ENCODE assay signal across 20 mouse cellular contexts in the genomic region with DNA sequence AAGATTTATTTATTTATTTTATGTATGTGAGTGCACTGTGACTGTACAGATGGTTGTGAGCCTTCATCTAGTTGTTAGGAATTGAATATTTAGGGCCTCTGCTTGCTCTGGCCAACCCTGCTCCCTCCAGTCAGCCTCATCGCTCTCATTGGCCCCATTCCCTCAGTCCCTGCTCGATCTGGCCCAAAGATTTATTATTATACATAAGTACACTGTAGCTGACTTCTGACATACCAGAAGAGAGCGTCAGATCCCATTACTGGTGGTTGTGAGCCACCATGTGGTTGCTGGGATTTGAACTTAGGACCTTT. TPM values are rescaled to one million over a fixed set of nuclear protein-coding genes. Genes with fewer than 3 reads are reported as not detected.
A peak's percentile ranks its signal among the peaks of the same experiment; 100 is the strongest.
DNase-seq lines count a peak whose midpoint lies in the region; ATAC-seq and TF ChIP-seq lines count a peak whose summit lies in the region.
"Had no signal": no experiment of that assay in that cellular context is flagged by ENCODE, and none has a peak within 500 bp of the region (broad histone marks: within the 10 kb centered on the region; RNA-seq: fewer than 3 reads in every experiment).

No protein-coding gene starts in this region.

- H3K9ac ChIP-seq in forebrain, embryonic 13.5 days = no peak overlapping the region
- no peak overlapping the region for H3K9ac ChIP-seq in lung, embryonic 14.5 days
- no peak overlapping the region for H3K9ac ChIP-seq in hindbrain, postnatal 0 days (replicated peaks; ENCODE audit: low read length)
- H3K9ac ChIP-seq in stomach, postnatal 0 days (ENCODE audit: low read length) = no peak overlapping the region
- H3K9ac ChIP-seq: liver, embryonic 12.5 days had no signal

- no peaks in the 10 kb centered on the region for H3K27me3 ChIP-seq in forebrain, embryonic 10.5 days (ENCODE audit: poor library complexity, severe bottlenecking)
- no peaks in the 10 kb centered on the region for H3K27me3 ChIP-seq in forebrain, embryonic 13.5 days
- H3K27me3 ChIP-seq in lung, embryonic 14.5 days (ENCODE audit: insufficient read depth, low read length) = no peaks in the 10 kb centered on the region
- H3K27me3 ChIP-seq in hindbrain, postnatal 0 days (ENCODE audit: insufficient read depth, low read length) = no peaks in the 10 kb centered on the region
- H3K27me3 ChIP-seq in stomach, postnatal 0 days (ENCODE audit: control insufficient read depth, insufficient read depth, low read length) = no peaks in the 10 kb centered on the region
- H3K27me3 ChIP-seq: liver, embryonic 12.5 days had no signal

- no peak for TF ChIP-seq EP300 in stomach, postnatal 0 days (optimal IDR thresholded peaks at IDR 0.05)

- no peak overlapping the region for H3K4me2 ChIP-seq in forebrain, embryonic 13.5 days
- no peak overlapping the region for H3K4me2 ChIP-seq in lung, embryonic 14.5 days
- no peak overlapping the region for H3K4me2 ChIP-seq in hindbrain, postnatal 0 days (ENCODE audit: low read depth, low read length)
- H3K4me2 ChIP-seq in stomach, postnatal 0 days (replicated peaks; ENCODE audit: low read depth) = no peak overlapping the region
- H3K4me2 ChIP-seq: liver, embryonic 12.5 days had no signal

- no peak for TF ChIP-seq CTCF in lung, embryonic 14.5 days (IDR thresholded peaks at IDR 0.05; ENCODE audit: low read depth)
- TF ChIP-seq CTCF in hindbrain, postnatal 0 days (IDR thresholded peaks at IDR 0.05; ENCODE audit: low read depth) = no peak
- peak; percentile 19 for TF ChIP-seq CTCF in stomach, postnatal 0 days (IDR thresholded peaks at IDR 0.05; ENCODE audit: low read depth)

- no peak for DNase-seq in forebrain, embryonic 10.5 days (ENCODE audit: extremely low spot score, low spot score)
- no peak for DNase-seq in lung, embryonic 14.5 days
- no peak for DNase-seq in lung, postnatal 14 days
- DNase-seq in hindbrain, postnatal 0 days (ENCODE audit: low spot score) = no peak
- no peak for DNase-seq in stomach, postnatal 0 days (ENCODE audit: low spot score)
- DNase-seq in heart, adult 9 months (ENCODE audit: low spot score in 2 of 2) = no peak
- no peak for DNase-seq in MN1 (ENCODE audit: low spot score)
- DNase-seq: adrenal gland, adult 2 months; cerebellum, adult 2 months; heart, adult 18-20 months; kidney, adult 11 months; layer of hippocampus, adult 9-11 months; right cerebral cortex, postnatal 14 days had no signal

- no peak for ATAC-seq in forebrain, embryonic 13.5 days
- ATAC-seq in lung, embryonic 14.5 days (ENCODE audit: insufficient read depth) = peak; percentile 61
- ATAC-seq in hindbrain, postnatal 0 days = no peak
- no peak for ATAC-seq in stomach, postnatal 0 days (ENCODE audit: low FRiP score, low TSS enrichment)
- ATAC-seq: liver, embryonic 12.5 days; lung, postnatal 0 days had no signal

- H3K36me3 ChIP-seq in forebrain, embryonic 10.5 days (replicated peaks) = peaks cover 7% of the 10 kb centered on the region
- H3K36me3 ChIP-seq in forebrain, embryonic 13.5 days (ENCODE audit: poor library complexity, severe bottlenecking) = no peaks in the 10 kb centered on the region
- no peaks in the 10 kb centered on the region for H3K36me3 ChIP-seq in lung, embryonic 14.5 days (ENCODE audit: insufficient read depth)
- H3K36me3 ChIP-seq in hindbrain, postnatal 0 days (ENCODE audit: insufficient read depth, low read length) = no peaks in the 10 kb centered on the region
- H3K36me3 ChIP-seq in stomach, postnatal 0 days (ENCODE audit: control insufficient read depth, insufficient read depth, low read length) = no peaks in the 10 kb centered on the region
- H3K36me3 ChIP-seq: liver, embryonic 12.5 days had no signal

- H3K27ac ChIP-seq in forebrain, embryonic 10.5 days = 0 out of 2 replicates have a peak overlapping the region, but pooled peaks have one; percentile 16
- H3K27ac ChIP-seq in forebrain, embryonic 13.5 days = no peak overlapping the region
- H3K27ac ChIP-seq in lung, embryonic 14.5 days (ENCODE audit: low read depth) = no peak overlapping the region
- 0 out of 2 replicates have a peak overlapping the region, but pooled peaks have one; percentile 15 for H3K27ac ChIP-seq in hindbrain, postnatal 0 days
- H3K27ac ChIP-seq in stomach, postnatal 0 days (replicated peaks) = no peak overlapping the region
- H3K27ac ChIP-seq: liver, embryonic 12.5 days had no signal

- H3K4me1 ChIP-seq in forebrain, embryonic 10.5 days = peaks cover 40% of the 10 kb centered on the region
- 0 out of 2 replicates have a peak, but pooled peaks cover 6% of the 10 kb centered on the region for H3K4me1 ChIP-seq in forebrain, embryonic 13.5 days
- H3K4me1 ChIP-seq in lung, embryonic 14.5 days (ENCODE audit: insufficient read depth) = no peaks in the 10 kb centered on the region
- 0 out of 2 replicates have a peak, but pooled peaks cover 6% of the 10 kb centered on the region for H3K4me1 ChIP-seq in hindbrain, postnatal 0 days (ENCODE audit: insufficient read depth, low read length)
- no peaks in the 10 kb centered on the region for H3K4me1 ChIP-seq in stomach, postnatal 0 days (replicated peaks; ENCODE audit: control insufficient read depth, insufficient read depth)
- H3K4me1 ChIP-seq: liver, embryonic 12.5 days had no signal

- H3K9me3 ChIP-seq in forebrain, embryonic 10.5 days = no peaks in the 10 kb centered on the region
- no peaks in the 10 kb centered on the region for H3K9me3 ChIP-seq in forebrain, embryonic 13.5 days (replicated peaks)
- no peaks in the 10 kb centered on the region for H3K9me3 ChIP-seq in lung, embryonic 14.5 days (ENCODE audit: low read depth, low read length)
- H3K9me3 ChIP-seq in hindbrain, postnatal 0 days (ENCODE audit: low read length) = no peaks in the 10 kb centered on the region
- no peaks in the 10 kb centered on the region for H3K9me3 ChIP-seq in stomach, postnatal 0 days (ENCODE audit: control insufficient read depth, low read length)
- H3K9me3 ChIP-seq: liver, embryonic 12.5 days had no signal

- 83% methylated on average over 3 of the region's 3 CpGs for WGBS in forebrain, embryonic 10.5 days
- WGBS in forebrain, embryonic 13.5 days = 95% methylated on average over 3 of the region's 3 CpGs
- whole genome bisulfite sequencing in lung, embryonic 14.5 days = 34% methylated on average over 3 of the region's 3 CpGs
- 56% methylated on average over 3 of the region's 3 CpGs for WGBS in hindbrain, postnatal 0 days
- WGBS in stomach, postnatal 0 days = 57% methylated on average over 3 of the region's 3 CpGs

- H3K4me3 ChIP-seq in forebrain, embryonic 10.5 days = no peak overlapping the region
- H3K4me3 ChIP-seq in forebrain, embryonic 13.5 days = no peak overlapping the region
- no peak overlapping the region for H3K4me3 ChIP-seq in lung, embryonic 14.5 days (ENCODE audit: low read depth, low read length)
- no peak overlapping the region for H3K4me3 ChIP-seq in hindbrain, postnatal 0 days (ENCODE audit: low read length)
- H3K4me3 ChIP-seq in stomach, postnatal 0 days (ENCODE audit: low read depth, low read length) = no peak overlapping the region
- H3K4me3 ChIP-seq: liver, embryonic 12.5 days had no signal

RNA-seq across cellular contexts. Expression of gene Abcg8, which starts 18.7 kb away (rescaled TPM):
- polyA plus RNA-seq in forebrain, embryonic 10.5 days (2016; fragmentation: Nextera tagmentation; extraction: Ambion mirVana) = 0.23 and 0.33 TPM in 2 replicates
- polyA plus RNA-seq in forebrain, embryonic 13.5 days (2015; fragmentation: Nextera tagmentation; extraction: Ambion mirVana) = 0.09 and 0.37 TPM in 2 replicates
- 0.05 and 0.11 TPM in 2 replicates for polyA plus RNA-seq in lung, embryonic 14.5 days (2014; fragmentation: Nextera tagmentation; extraction: Ambion mirVana)
- 0.11 TPM in 1 of 2 replicates, not detected in the other for total RNA-seq in hindbrain, postnatal 0 days (2014; rRNA removed)
- polyA plus RNA-seq in hindbrain, postnatal 0 days (2015; fragmentation: Nextera tagmentation; extraction: Ambion mirVana) = 0.05 TPM in 1 of 2 replicates, not detected in the other
- 0.08 and 0.13 TPM in 2 replicates for polyA plus RNA-seq in stomach, postnatal 0 days (2015; fragmentation: Nextera tagmentation; extraction: Ambion mirVana)
- total RNA-seq: heart, adult 18-20 months; heart, postnatal 25 days; megakaryocyte-erythroid progenitor cell, adult 5-6 weeks; neutrophil, adult 5-6 weeks had no signal
- polyA plus RNA-seq: cerebellum, adult 2 months; lung, postnatal 0 days had no signal

RNA-seq across cellular contexts. Expression of gene Abcg5, which starts 25.4 kb away (rescaled TPM):
- 5.3 and 5.4 TPM in 2 replicates for polyA plus RNA-seq in forebrain, embryonic 10.5 days (2016; fragmentation: Nextera tagmentation; extraction: Ambion mirVana)
- polyA plus RNA-seq in forebrain, embryonic 13.5 days (2015; fragmentation: Nextera tagmentation; extraction: Ambion mirVana) = 4.1 and 4.3 TPM in 2 replicates
- polyA plus RNA-seq in lung, embryonic 14.5 days (2014; fragmentation: Nextera tagmentation; extraction: Ambion mirVana) = 0.57 and 0.70 TPM in 2 replicates
- 1.6 and 2.4 TPM in 2 replicates for total RNA-seq in hindbrain, postnatal 0 days (2014; rRNA removed)
- 1.3 and 1.4 TPM in 2 replicates for polyA plus RNA-seq in hindbrain, postnatal 0 days (2015; fragmentation: Nextera tagmentation; extraction: Ambion mirVana)
- polyA plus RNA-seq in stomach, postnatal 0 days (2015; fragmentation: Nextera tagmentation; extraction: Ambion mirVana) = 0.82 and 1.7 TPM in 2 replicates
- total RNA-seq: adrenal gland, adult 2 months; heart, adult 18-20 months; heart, postnatal 25 days; left cerebral cortex, postnatal 14 days; megakaryocyte-erythroid progenitor cell, adult 5-6 weeks; neutrophil, adult 5-6 weeks had no signal

RNA-seq across cellular contexts. Expression of gene Dync2li1, which starts 31.1 kb away (rescaled TPM):
- polyA plus RNA-seq in forebrain, embryonic 10.5 days (2016; fragmentation: Nextera tagmentation; extraction: Ambion mirVana) = 35.5 and 36.0 TPM in 2 replicates
- 30.6 and 35.9 TPM in 2 replicates for polyA plus RNA-seq in forebrain, embryonic 13.5 days (2015; fragmentation: Nextera tagmentation; extraction: Ambion mirVana)
- polyA plus RNA-seq in lung, embryonic 14.5 days (2014; fragmentation: Nextera tagmentation; extraction: Ambion mirVana) = 33.8 and 36.5 TPM in 2 replicates
- total RNA-seq in hindbrain, postnatal 0 days (2014; rRNA removed) = 9.8 and 9.9 TPM in 2 replicates
- 33.2 and 36.2 TPM in 2 replicates for polyA plus RNA-seq in hindbrain, postnatal 0 days (2015; fragmentation: Nextera tagmentation; extraction: Ambion mirVana)
- 13.3 and 14.0 TPM in 2 replicates for polyA plus RNA-seq in stomach, postnatal 0 days (2015; fragmentation: Nextera tagmentation; extraction: Ambion mirVana)

Comparison
In these comparisons a context has a peak if more than half of its experiments do, and no peak if none do; other contexts are left out.
1. H3K27ac ChIP-seq: peak in forebrain, embryonic 10.5 days (single experiment) and hindbrain, postnatal 0 days (single experiment); none in forebrain, embryonic 13.5 days (single experiment), lung, embryonic 14.5 days (single experiment) and stomach, postnatal 0 days (single experiment).